Mouse (Mus musculus): ENCODE data around the gene Haghl. TPM values are rescaled to one million over a fixed set of nuclear protein-coding genes. Genes with fewer than 3 reads are reported as not detected.

Gene Haghl
- polyA plus RNA-seq (2012; rRNA removed) = 214 and 220 TPM in 2 replicates

GRCm38 (mm10) chr17:25785281-25785745 is at the start of gene Haghl:
Gene Haghl (minus strand): TSS chr17:25785673.

GRCm38 (mm10) chr17:25833291-25833663 is 47.8 kb upstream of the Haghl start, which contains the start of gene Stub1:
Gene Stub1 (minus strand): TSS chr17:25833404.

GRCm38 (mm10) chr17:25828712-25829557 is 43.5 kb upstream of the Haghl start, which contains the start of gene Jmjd8:
Gene Jmjd8 (plus strand): TSS chr17:25828867.

GRCm38 (mm10) chr17:25823452-25823851 is 38.0 kb upstream of the Haghl start, which contains the start of gene Wdr24:
Gene Wdr24 (plus strand): TSS chr17:25823627.

GRCm38 (mm10) chr17:25808789-25809605 is 23.5 kb upstream of the Haghl start, which contains the start of gene Fbxl16:
Gene Fbxl16 (plus strand): TSS chr17:25809085.

GRCm38 (mm10) chr17:25796951-25797369 is 11.5 kb upstream of the Haghl start, which contains the start of gene Metrn:
Gene Metrn (minus strand): TSS chr17:25797136.

GRCm38 (mm10) chr17:25795609-25796092 is 10.2 kb upstream of the Haghl start, which contains the start of gene AC134908.4:
Gene AC134908.4 (minus strand): TSS chr17:25795659.

GRCm38 (mm10) chr17:25792615-25793014 is 7.1 kb upstream of the Haghl start, which contains the start of gene Fam173a:
Gene Fam173a (minus strand): TSS chr17:25792901.

GRCm38 (mm10) chr17:25786280-25786679 is 807 bp upstream of the Haghl start, which contains the start of gene Ccdc78:
Gene Ccdc78 (plus strand): TSS chr17:25786580.

GRCm38 (mm10) chr17:25773549-25774120 is 11.8 kb downstream of the Haghl start, which contains the start of gene Narfl:
Gene Narfl (plus strand): TSS chr17:25773776.

GRCm38 (mm10) chr17:25754241-25754640 is 31.2 kb downstream of the Haghl start, which contains the start of gene Msln:
Gene Msln (minus strand): TSS chr17:25754378.

GRCm38 (mm10) chr17:25735745-25736144 is 49.7 kb downstream of the Haghl start, which contains the start of gene Mslnl:
Gene Mslnl (plus strand): TSS chr17:25736042.

Other genes with a start within 250 kb of the Haghl start
- 11.4 and 14.6 TPM in 2 replicates for gene Sox8, start 215.0 kb downstream of the Haghl start, polyA plus RNA-seq (2012; rRNA removed)
- 10.7 and 12.7 TPM in 2 replicates for gene Lmf1, start 206.6 kb downstream of the Haghl start, polyA plus RNA-seq (2012; rRNA removed)
- 1.1 and 2.1 TPM in 2 replicates for gene Gng13, start 68.5 kb downstream of the Haghl start, polyA plus RNA-seq (2012; rRNA removed)
- gene Chtf18, start 58.3 kb downstream of the Haghl start, polyA plus RNA-seq (2012; rRNA removed) = 16.3 and 17.3 TPM in 2 replicates
- gene Rpusd1, start 58.0 kb downstream of the Haghl start, polyA plus RNA-seq (2012; rRNA removed) = 44.1 and 45.9 TPM in 2 replicates
- 0.11 and 0.15 TPM in 2 replicates for gene Mslnl, start 49.6 kb downstream of the Haghl start, polyA plus RNA-seq (2012; rRNA removed)
- gene Msln, start 31.3 kb downstream of the Haghl start, polyA plus RNA-seq (2012; rRNA removed) = 0.14 and 0.25 TPM in 2 replicates
- 25.3 and 26.7 TPM in 2 replicates for gene Narfl, start 11.9 kb downstream of the Haghl start, polyA plus RNA-seq (2012; rRNA removed)
- 0.04 and 0.11 TPM in 2 replicates for gene Ccdc78, start 907 bp upstream of the Haghl start, polyA plus RNA-seq (2012; rRNA removed)
- 106 and 110 TPM in 2 replicates for gene Fam173a, start 7.2 kb upstream of the Haghl start, polyA plus RNA-seq (2012; rRNA removed)
- gene AC134908.4, start 10.0 kb upstream of the Haghl start, polyA plus RNA-seq (2012; rRNA removed) = 0.18 TPM in 1 of 2 replicates, not detected in the other
- 101 TPM in 2 replicates for gene Metrn, start 11.5 kb upstream of the Haghl start, polyA plus RNA-seq (2012; rRNA removed)
- gene Fbxl16, start 23.4 kb upstream of the Haghl start, polyA plus RNA-seq (2012; rRNA removed) = 64.6 and 64.7 TPM in 2 replicates
- 48.6 and 49.3 TPM in 2 replicates for gene Wdr24, start 38.0 kb upstream of the Haghl start, polyA plus RNA-seq (2012; rRNA removed)
- gene Jmjd8, start 43.2 kb upstream of the Haghl start, polyA plus RNA-seq (2012; rRNA removed) = 82.0 and 84.1 TPM in 2 replicates
- gene Stub1, start 47.7 kb upstream of the Haghl start, polyA plus RNA-seq (2012; rRNA removed) = 303 and 324 TPM in 2 replicates
- 51.1 and 59.5 TPM in 2 replicates for gene Rhbdl1, start 51.6 kb upstream of the Haghl start, polyA plus RNA-seq (2012; rRNA removed)
- gene Gm20683, start 56.1 kb upstream of the Haghl start, polyA plus RNA-seq (2012; rRNA removed) = 27.5 and 27.9 TPM in 2 replicates
- 94.8 and 98.3 TPM in 2 replicates for gene Rhot2, start 59.2 kb upstream of the Haghl start, polyA plus RNA-seq (2012; rRNA removed)
- 57.9 and 59.3 TPM in 2 replicates for gene Wdr90, start 75.8 kb upstream of the Haghl start, polyA plus RNA-seq (2012; rRNA removed)
- gene Mcrip2, start 83.1 kb upstream of the Haghl start, polyA plus RNA-seq (2012; rRNA removed) = 10.1 and 10.9 TPM in 2 replicates
- gene Mettl26, start 89.4 kb upstream of the Haghl start, polyA plus RNA-seq (2012; rRNA removed) = 71.8 and 76.2 TPM in 2 replicates
- gene Wfikkn1, start 95.2 kb upstream of the Haghl start, polyA plus RNA-seq (2012; rRNA removed) = 0.86 and 1.0 TPM in 2 replicates
- gene Rab40c, start 134.1 kb upstream of the Haghl start, polyA plus RNA-seq (2012; rRNA removed) = 70.6 and 80.8 TPM in 2 replicates
- gene Pigq, start 159.3 kb upstream of the Haghl start, polyA plus RNA-seq (2012; rRNA removed) = 95.7 and 101 TPM in 2 replicates
- 0.11 and 0.34 TPM in 2 replicates for gene Nhlrc4, start 159.3 kb upstream of the Haghl start, polyA plus RNA-seq (2012; rRNA removed)
- gene A930017K11Rik, start 166.9 kb upstream of the Haghl start, polyA plus RNA-seq (2012; rRNA removed) = 0.41 and 0.68 TPM in 2 replicates
- gene Capn15, start 200.1 kb upstream of the Haghl start, polyA plus RNA-seq (2012; rRNA removed) = 43.8 and 45.6 TPM in 2 replicates